Mouse (Mus musculus) kidney, adult 18-20 months (tissue): ENCODE results near the gene Mas1.
A peak's percentile ranks its signal among the peaks of the same experiment; 100 is the strongest.
"Not testable (repeated sequence)": the region's sequence is repeated elsewhere in the genome, so short reads cannot be mapped to it uniquely, and the experiment has no call there.

Experiments
- DNase-seq: peaks from one replicate; pipeline ENCODE4 v3.0.0; 2021

Mas1 gene

GRCm38 (mm10) chr17:12868043-12868442 lies at the start of gene Mas1:
Gene Mas1 (minus strand): TSS chr17:12868143.
- DNase-seq = no peak

DNA sequence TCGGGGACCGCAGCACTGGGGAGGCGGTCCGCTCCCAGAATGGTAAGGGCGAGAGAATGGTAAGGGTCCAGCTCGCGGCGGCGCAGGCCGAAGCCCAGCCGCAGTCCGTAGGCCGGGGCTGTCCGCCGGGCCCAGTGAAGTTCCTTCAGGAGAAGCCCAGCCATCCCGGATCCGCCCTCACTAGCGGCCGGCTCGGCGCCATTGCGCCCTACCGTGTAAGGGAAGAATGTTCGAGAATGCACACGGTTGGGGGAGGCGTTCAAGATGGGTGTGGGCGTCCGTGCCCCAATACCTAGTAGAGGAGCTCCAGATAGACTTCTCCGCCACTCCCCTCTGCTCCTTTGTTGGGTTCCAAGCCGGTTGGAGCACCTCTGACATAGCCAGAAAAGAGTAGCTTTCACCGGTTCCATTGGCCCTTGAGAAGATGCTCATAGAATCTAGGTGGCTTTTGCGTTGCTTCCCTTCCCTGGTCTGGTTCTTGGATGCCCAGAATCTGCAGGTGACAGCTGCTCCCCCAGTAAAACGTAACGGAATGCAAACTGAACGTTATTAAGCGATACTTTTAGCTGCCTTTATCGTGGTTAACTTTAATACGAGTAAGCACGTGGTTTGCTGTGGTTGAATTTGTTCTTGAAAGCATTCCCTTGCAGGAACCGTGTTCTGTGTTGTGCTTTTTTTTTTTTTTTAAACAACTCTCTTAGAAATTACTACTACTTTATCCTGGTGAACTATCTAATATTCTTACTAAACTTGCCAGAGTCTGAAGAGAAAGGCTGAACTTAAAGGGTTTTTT lies 48.8 kb upstream of the Mas1 start:
- no peak for DNase-seq

DNA sequence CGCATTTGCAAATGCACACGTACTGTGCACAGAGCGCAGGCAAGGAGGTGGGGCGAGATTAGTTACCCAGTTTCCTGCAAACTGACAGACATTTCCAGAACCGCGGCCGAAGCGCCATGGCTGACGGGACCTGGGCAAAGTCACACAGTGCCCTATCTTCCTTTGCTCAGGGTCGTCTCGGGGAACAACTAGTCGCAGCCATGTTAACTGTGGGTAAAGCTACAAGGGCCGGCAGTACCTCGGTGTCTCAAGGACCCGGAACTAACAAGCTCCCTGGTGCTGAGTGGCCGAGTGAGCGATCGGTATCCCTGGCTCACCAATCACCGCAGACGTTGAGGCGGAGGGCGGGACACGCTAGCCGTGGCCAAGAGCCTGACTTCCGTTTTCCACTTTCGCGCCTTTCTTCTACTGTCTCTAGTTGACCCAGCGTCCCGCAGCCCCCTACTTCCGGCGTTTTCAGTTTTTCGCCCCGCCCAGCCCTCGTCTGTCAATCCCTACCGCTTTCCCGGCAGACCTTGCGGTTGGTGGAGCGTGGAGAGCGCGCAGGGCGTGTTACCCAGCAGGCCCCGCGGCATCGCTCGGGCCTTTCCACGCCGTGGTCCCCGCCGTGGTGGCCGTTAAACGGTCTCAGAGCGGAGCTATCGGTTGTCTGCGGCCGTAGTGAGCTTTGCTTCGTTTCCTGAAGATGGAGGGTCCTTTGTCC lies 48.1 kb upstream of the Mas1 start, which contains the start of gene Mrpl18:
Gene Mrpl18 (minus strand): TSS at position 465 of the 703 bp plus-strand sequence.
- DNase-seq = peak; percentile 98

- no peak for DNase-seq
Observed at GRCm38 (mm10) chr17:12915488-12915880, 47.5 kb upstream of the Mas1 start, which contains the start of gene Tcp1. Gene Tcp1 (plus strand): TSS chr17:12915701.

DNA sequence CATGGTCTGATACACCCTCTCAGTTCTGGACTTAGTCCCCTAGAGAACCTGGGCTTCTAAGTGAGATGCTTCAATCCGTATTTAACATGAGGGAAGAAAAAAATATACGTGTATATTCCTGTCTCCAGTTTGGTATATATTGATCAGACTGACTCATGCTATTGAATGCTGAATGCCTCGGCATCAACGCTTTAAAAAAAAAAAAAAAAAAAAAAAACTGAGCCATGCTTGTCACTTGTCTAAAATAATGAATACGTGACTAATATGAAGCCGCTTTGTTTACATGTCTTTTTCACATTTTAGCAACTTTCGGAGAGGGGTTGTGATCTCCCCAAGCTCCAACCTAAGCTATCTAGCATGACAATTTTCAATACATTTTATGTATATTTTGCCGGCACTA lies 42.4 kb upstream of the Mas1 start:
- DNase-seq = no peak

DNA sequence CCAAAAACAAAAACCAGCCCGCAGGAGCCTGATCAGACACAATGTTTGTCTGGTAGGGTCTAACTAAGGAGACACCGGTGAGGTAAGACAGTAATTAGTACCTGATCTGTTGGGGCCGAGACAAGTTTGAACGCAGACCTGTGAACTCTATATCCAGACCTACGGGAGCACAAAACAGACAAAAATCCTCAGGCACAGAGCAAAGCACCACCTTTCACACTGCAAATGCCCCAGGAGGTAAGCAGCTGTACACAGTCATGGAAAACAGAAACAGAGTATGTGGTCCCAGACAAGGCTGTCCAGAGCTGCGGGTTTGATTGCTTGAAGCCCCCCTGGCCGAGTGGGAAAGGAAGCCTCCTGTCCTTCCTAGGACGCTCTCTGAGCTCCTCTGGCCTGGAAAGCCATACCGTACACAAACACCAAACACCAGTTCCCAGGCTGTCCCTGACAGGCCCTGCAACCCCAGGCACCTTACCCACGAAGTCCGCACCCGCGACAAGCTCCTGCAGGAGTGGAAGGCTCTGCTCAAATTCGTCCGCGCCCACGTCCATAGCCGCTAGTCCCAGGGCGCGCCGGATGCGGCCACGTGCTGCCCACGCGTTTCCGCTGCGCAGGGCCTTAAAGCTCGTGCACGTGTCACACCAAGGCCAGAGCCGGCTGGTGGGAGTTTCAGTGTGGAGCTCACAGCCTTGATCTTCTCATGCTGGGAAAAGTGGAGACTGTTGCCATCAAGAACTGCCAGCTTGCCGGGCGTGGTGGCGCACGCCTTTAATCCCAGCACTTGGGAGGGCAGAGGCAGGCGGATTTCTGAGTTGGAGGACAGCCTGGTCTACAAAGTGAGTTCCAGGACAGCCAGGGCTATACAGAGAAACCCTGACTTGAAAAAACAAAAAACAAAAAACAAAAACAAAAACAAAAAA lies 41.7 kb upstream of the Mas1 start, which contains the start of gene Pnldc1:
Gene Pnldc1 (minus strand): TSS at position 870 of the 920 bp plus-strand sequence.
- no peak for DNase-seq

DNA sequence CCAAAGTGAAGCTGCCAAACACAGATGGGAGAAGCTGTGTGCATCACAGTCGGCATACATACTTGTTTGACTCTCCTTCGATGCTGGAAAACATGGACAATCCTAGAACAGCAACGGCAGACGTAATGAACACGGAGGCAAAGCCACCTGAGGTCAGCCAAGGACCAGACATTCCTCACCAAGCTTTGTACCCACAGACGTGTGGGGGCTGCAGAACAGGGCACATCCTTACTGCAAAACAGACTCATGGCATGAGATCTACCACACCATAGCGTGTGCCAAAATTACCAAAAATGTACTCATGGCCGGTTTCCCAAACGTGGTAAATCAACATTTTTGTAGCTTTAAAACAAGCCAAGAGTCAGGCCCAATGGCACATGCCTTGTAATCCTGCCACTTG lies 38.5 kb upstream of the Mas1 start:
- DNase-seq = no peak

DNA sequence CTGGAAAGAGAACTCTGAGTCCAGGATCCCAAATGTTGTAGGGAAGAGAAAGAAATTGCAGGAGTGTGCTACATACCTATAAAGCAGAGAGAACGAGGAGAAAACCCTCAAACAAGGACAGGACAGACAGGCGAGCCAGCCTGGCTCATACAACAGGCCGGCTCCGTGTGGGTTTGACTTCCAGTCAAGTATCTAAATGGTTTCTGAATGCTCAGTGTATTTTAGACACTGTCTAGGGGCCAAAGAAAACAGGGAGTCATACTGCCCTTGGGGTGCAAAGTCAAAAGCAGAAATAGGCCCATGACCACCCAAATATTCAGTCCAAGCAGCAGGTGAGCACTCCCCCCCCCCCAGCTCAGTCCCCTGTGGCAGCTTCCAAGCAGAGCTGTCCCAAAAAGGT lies 37.9 kb upstream of the Mas1 start:
- no peak for DNase-seq

DNA sequence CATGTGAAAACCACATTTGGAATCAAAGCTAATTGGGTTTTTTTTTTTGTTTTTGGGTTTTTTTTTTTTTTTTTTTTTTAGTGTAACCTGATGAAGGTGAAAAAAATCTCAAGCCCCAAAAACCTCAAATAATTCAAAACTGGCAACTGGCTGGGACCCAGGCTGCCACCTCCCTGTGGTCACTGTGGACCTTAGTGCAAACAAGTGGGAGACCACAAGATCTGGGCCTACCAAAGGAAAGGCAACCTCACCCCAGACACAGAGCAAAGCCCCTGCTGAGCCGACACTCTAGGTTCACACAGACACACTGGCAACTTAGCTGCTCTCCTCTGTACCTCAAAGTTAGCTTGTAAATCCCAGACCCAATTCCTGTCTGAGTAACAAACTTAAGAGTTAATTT lies 36.4 kb upstream of the Mas1 start:
- DNase-seq = no peak

DNA sequence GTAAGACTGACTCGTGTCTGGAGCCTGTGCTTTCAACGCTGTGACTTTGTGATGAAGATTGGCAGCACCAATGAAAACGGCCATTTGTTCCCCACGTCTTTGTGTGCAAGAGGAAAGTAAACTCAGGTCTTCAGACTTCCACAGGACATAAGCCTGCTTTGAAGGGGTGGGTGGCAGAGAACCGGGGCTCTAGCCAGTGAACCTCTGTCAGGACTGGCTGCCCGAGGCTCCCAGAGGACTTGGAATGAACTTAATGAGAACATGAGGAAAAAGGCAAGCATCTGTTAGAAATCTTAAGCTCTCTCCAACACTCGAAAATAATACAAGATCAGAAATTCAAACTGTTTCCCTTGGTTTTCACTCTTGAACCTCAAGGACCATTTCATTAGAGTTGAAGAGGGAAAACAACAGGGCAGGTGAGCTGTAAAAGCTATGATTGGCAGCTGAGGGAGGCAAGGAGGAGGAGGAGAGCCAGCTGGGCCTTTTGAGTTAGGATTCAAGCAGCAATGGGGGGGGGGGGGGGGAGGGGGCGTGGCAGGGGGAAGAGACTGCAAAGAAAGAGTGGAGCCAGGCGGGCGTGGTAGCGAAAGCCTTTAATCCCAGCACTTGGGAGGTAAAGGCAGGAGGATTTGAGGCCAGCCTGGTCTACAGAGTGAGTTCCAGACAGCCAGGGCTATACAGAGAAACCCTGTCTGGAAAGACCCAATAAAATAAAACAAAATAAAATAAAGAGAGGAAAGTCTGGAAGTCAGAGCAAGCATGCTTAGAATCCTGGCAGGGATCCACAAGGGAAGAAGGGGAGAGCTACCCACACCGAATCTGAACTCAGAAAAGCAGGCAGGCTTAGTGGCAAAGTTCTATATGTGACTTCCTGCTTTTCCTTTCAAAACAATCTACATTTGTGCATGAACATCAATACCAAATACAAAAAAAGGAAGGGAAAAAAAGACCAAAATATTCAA lies 35.7 kb upstream of the Mas1 start:
- DNase-seq = no peak

DNA sequence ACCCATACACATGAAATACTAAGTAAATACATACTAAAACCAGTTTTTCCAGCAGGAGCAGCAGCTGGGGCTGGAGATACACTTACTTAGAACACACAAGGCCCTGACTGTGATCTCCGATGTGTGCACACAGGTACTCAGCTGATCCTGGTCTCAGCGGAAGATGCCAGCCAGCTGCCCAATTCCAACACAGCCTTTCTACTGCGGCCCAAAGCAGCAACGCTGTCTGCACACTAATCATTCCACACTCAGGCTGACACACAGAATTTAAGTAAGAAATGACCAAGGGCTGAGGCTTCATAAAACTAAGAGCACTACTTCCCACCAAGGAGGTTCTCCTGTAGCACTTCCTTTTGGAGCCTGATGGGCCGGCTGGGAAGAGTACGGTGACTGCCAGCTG lies 34.3 kb upstream of the Mas1 start:
- DNase-seq = no peak

DNA sequence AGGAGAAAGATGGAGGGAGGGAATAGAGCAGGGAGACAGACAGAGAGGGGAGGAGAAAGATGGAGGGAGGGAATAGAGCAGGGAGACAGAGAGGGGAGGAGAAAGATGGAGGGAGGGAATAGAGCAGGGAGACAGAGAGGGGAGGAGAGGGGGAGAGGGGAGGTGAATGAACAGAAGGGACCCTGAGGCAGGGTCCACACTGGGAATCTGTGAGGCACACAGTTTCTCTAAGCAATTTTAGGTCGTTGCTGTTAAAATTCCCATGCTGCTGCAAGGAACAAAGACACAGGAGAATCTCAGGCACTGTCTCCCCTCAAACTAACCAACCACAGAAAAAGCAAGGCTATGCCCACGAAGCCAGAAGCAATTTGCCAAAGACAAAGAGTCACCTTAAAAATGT lies 30.7 kb upstream of the Mas1 start:
- DNase-seq = not testable (repeated sequence)

GRCm38 (mm10) chr17:12897674-12898073 lies 29.7 kb upstream of the Mas1 start:
- no peak for DNase-seq

DNA sequence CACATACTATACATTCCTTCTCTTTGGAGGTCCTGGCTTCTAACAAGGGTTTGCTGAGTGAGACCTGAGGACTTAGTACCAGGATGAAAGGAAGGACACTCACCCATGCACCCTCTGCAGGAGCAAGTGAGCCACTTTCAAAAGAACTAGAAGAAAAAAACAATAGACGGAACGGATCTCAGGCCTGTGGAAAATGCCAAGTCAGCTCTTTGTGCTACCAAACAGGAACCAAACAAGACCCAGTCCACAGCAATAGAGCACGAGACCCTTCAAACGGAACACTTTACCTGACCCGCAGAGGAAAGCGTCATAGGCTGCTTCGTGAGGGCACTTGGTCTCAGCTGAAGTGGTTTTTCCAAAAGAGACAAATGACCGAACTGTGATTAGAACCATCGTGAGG lies 24.1 kb upstream of the Mas1 start:
- DNase-seq = no peak

DNA sequence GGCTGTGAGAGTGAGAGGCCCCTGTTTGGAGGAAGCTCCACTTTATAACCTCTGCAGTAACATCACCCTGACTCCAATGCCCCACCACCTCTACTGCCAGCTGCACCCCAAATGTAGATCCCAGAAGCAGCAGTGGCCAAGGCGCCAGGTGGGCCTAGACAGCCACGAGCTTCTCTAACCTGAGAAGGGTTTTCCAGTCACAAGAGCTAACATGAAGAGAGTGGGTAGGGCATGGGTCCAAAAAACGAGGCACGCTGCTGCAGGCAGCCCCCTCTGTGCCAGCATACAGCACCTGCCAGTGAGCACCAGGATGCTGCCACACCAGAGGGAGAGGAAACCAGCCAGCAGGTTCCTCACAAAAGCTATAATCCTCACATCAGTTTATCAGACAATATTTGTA lies 23.1 kb upstream of the Mas1 start:
- DNase-seq = no peak

- no peak for DNase-seq
Observed at GRCm38 (mm10) chr17:12887021-12887775, 19.3 kb upstream of the Mas1 start.

GRCm38 (mm10) chr17:12886620-12887019 lies 18.7 kb upstream of the Mas1 start:
- no peak for DNase-seq

DNA sequence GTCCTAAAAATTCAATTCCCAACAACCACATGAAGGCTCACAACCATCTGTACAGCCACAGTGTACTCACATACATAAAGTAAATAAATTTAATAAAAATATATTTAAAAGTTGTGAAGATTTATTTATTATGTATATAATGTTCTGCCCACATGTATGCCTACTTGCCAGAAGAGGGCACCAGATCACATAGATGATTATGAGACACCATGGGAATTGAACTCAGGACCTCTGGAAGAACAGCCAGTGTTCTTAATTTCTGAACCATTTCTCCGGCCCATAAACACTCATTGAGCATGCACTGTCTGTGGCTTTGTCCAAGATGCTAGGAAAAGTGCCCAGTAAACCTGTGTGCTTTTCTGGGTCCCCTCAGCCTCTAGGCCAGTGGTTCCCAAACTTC lies 13.3 kb upstream of the Mas1 start:
- no peak for DNase-seq

DNA sequence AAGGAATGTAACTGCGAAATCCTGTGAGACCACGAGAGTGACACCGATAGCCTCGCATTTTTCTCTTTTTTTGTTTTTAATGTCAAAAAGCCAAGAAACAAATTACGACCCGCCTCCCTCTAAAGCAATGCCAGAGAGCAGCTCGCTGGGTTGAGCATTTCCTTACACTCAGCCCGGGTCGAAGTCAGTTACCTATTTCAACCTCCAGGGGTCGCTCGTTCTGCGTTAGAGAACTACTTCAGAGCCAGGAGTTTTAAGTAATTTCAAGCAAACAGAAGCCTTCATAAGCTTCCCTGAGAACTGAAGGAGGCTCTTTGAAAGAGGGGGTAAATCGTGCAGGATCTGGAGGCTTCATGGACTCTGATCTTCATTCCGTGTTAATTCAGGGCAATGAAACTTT lies 12.2 kb upstream of the Mas1 start:
- peak; percentile 88 for DNase-seq

- no peak for DNase-seq
Observed at GRCm38 (mm10) chr17:12875734-12876133, 7.8 kb upstream of the Mas1 start, which contains the start of gene Mrgprh. Gene Mrgprh (plus strand): TSS chr17:12876034.
